Mouse (Mus musculus) heart, adult 2 months (tissue): ENCODE measurements at regions not wholly inside any gene's neighbourhood (a gene's known extent, or its start where the extent isn't known, plus 50 kb on each side); places are given as distances from the start of the nearest gene placed in this dataset.

Source experiments
- DNase-seq, 2 experiments: peaks; one replicate each; pipeline ENCODE4 v3.0.0; 2021
- H3K27ac ChIP-seq: fragments of 200-600 bp; 2 replicates; pipeline ENCODE4 v1.8.1; 2022
- H3K27me3 ChIP-seq: fragments of 200-500 bp; 2 replicates; pipeline ENCODE4 v1.6.1; 2012; ENCODE audit warnings: mild to moderate bottlenecking, low read length, inconsistent platforms, mixed read lengths; ENCODE audit not compliant: control insufficient read depth, insufficient read depth
- H3K36me3 ChIP-seq: fragments of 200-500 bp; 2 replicates; pipeline ENCODE4 v1.6.1; 2012; ENCODE audit warnings: low read length, inconsistent platforms; ENCODE audit not compliant: control insufficient read depth, insufficient read depth
- H3K4me1 ChIP-seq: fragments of 200-500 bp; 2 replicates; pipeline ENCODE4 v1.6.1; 2011; ENCODE audit warnings: low read length; ENCODE audit not compliant: control insufficient read depth, insufficient read depth
- H3K4me3 ChIP-seq: fragments of 200-600 bp; 2 replicates; pipeline ENCODE4 v1.8.1; 2022
- H3K79me2 ChIP-seq: fragments of 200-500 bp; replicated peaks from 2 replicates; pipeline ENCODE4 v1.6.1; 2012; ENCODE audit warnings: mild to moderate bottlenecking, inconsistent platforms, low read length, moderate library complexity, mixed read lengths; ENCODE audit not compliant: control insufficient read depth, insufficient read depth
- H3K9ac ChIP-seq: fragments of 200-500 bp; 2 replicates; pipeline ENCODE4 v1.6.1; 2012; ENCODE audit warnings: low read depth, mild to moderate bottlenecking, control low read depth, inconsistent platforms, low read length, mixed read lengths
- CTCF ChIP-seq: fragments of 200-600 bp; IDR thresholded peaks from 2 replicates; pipeline ENCODE4 v1.8.1; 2022; ENCODE audit warnings: antibody characterized with exemption, mild to moderate bottlenecking, moderate library complexity
- EP300 ChIP-seq: fragments of 200-500 bp; IDR thresholded peaks from 2 replicates; pipeline ENCODE4 v1.6.1; 2011; ENCODE audit warnings: low read depth, low read length, control low read depth; ENCODE audit not compliant: insufficient read depth
- POLR2A ChIP-seq: fragments of 200-500 bp; IDR thresholded peaks from 2 replicates; pipeline ENCODE4 v1.6.1; 2011; ENCODE audit warnings: mild to moderate bottlenecking, low read depth, low read length, control low read depth; ENCODE audit not compliant: insufficient read depth
- WGBS: fragments of 180-500 bp; shearing (Covaris S2); methylation state at CpG from one replicate; pipeline ENCODE4 v1.1.7; 2018; 5-methylcytosine and 5-hydroxymethylcytosine counted together
- intact Hi-C: fragments of 180-260 bp; cut with DNase I; formaldehyde crosslinking; loops from one replicate; pipeline ENCODE4 v1.15.1; 2025

DNA sequence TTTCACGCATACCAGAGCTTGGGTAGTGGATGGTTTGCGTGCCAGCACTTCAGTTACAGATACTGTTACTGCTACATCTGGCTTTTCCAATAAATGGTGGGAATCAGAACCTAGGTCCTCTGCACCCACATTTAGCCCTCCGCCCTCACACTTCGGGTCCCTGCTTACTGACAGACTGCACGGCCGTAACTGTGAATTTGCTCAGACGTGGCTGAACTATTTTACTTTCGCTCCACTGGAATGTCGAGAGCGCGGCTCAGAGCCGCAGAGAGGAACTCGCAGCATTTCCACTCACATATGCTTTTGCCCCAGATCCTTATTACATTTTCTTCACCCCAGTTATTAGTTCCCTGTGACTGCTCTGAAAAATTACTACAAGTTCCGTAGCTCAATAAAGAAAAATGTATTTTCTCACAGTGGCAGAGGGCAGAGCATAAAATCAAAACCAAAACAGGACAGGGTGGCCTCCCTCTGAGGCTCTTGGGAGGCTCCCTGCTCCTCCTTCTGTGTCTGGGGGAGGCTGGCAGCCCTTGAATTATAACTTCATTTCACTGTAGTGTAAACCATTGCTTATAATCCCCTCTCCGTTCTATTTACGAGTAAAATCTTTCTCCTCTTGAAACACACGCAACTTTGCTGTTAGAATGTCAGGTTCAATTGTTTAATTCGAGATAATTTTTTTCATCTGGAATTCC is 1024.7 kb downstream of the Fam19a2 start:
- TF ChIP-seq POLR2A (no peak), EP300 (no peak), CTCF (no peak)
- no peaks in the 10 kb centered on the region for H3K79me2 ChIP-seq
- intact Hi-C loops, result no loop called here
- peak overlapping the region; percentile 38; the same call in 1 of the 2 replicates for H3K9ac ChIP-seq
- H3K4me1 ChIP-seq, result no peaks in the 10 kb centered on the region
- 41% methylated on average over 18 of the region's 18 CpGs for WGBS
- peak overlapping the region; percentile 33; the same call in 1 of the 2 replicates for H3K4me3 ChIP-seq
- H3K27ac ChIP-seq, result no peak overlapping the region
- no peaks in the 10 kb centered on the region; the same call in 1 of the 2 replicates for H3K27me3 ChIP-seq
- no peaks in the 10 kb centered on the region for H3K36me3 ChIP-seq
- peak in 1 of 2 experiments; percentile 13 for DNase-seq

GRCm38 (mm10) chr10:124297198-124297677 is 1033.4 kb downstream of the Fam19a2 start:
- no peaks in the 10 kb centered on the region for H3K27me3 ChIP-seq
- WGBS, result 63% methylated on average over 2 of the region's 2 CpGs
- no peaks in the 10 kb centered on the region for H3K36me3 ChIP-seq
- no peaks in the 10 kb centered on the region for H3K4me1 ChIP-seq
- no peak overlapping the region for H3K9ac ChIP-seq
- no peaks in the 10 kb centered on the region for H3K79me2 ChIP-seq
- TF ChIP-seq CTCF (no peak), EP300 (no peak), POLR2A (no peak)
- DNase-seq, result peak; percentile 7 to 19
- intact Hi-C loops, result no loop called here
- H3K4me3 ChIP-seq, result no peak overlapping the region
- H3K27ac ChIP-seq, result no peak overlapping the region

- Histone ChIP-seq H3K9ac (no peak overlapping the region), H3K27me3 (no peaks in the 10 kb centered on the region), H3K4me3 (no peak overlapping the region), H3K79me2 (no peaks in the 10 kb centered on the region), H3K27ac (no peak overlapping the region), H3K36me3 (no peaks in the 10 kb centered on the region), H3K4me1 (no peaks in the 10 kb centered on the region)
- TF ChIP-seq EP300, result no peak
- TF ChIP-seq POLR2A, result no peak
- no peak for TF ChIP-seq CTCF
- 86% methylated on average over 1 of the region's 1 CpGs for WGBS
- no peak for DNase-seq
- intact Hi-C loops, result no loop called here
Observed at GRCm38 (mm10) chr10:124304683-124305082, 1040.9 kb downstream of the Fam19a2 start.

DNA sequence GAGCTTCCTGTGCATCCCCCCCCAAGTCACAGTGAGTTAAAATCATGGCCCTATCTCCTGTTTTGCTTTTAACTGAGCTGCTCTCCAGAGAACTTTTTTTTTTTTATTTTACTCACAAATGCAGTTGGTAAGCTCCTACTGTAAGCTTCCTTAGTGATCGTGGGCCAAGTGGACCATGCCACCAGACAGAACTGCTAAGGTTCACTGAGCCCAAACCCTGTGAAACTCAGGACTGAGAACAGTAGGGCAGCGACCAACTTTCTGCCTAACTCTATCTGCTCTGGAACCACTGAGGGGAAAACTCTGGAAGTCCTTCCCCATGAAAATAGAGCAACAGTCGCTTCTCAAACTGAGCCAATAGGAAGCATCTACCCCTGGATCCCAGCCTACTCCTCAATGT is 1041.8 kb downstream of the Fam19a2 start:
- no peaks in the 10 kb centered on the region for H3K27me3 ChIP-seq
- intact Hi-C loops, result no loop called here
- H3K79me2 ChIP-seq, result no peaks in the 10 kb centered on the region
- 81% methylated on average over 3 of the region's 3 CpGs for WGBS
- H3K9ac ChIP-seq, result no peak overlapping the region
- H3K36me3 ChIP-seq, result no peaks in the 10 kb centered on the region
- H3K4me3 ChIP-seq, result no peak overlapping the region
- no peak for DNase-seq
- no peak overlapping the region for H3K27ac ChIP-seq
- no peaks in the 10 kb centered on the region for H3K4me1 ChIP-seq
- TF ChIP-seq EP300, result no peak
- TF ChIP-seq CTCF, result no peak
- TF ChIP-seq POLR2A, result no peak

GRCm38 (mm10) chr10:124318761-124319160 is 1055.0 kb downstream of the Fam19a2 start:
- intact Hi-C loops, result no loop called here
- WGBS, result 58% methylated on average over 1 of the region's 1 CpGs
- DNase-seq, result no peak

More at GRCm38 (mm10) chr10:124318761-124319160, 1055.0 kb downstream of the Fam19a2 start:
- no peak overlapping the region for H3K4me3 ChIP-seq
- H3K9ac ChIP-seq, result no peak overlapping the region
- no peak overlapping the region for H3K27ac ChIP-seq
- no peaks in the 10 kb centered on the region for H3K36me3 ChIP-seq
- H3K79me2 ChIP-seq, result no peaks in the 10 kb centered on the region
- no peak for TF ChIP-seq EP300
- no peak for TF ChIP-seq CTCF
- TF ChIP-seq POLR2A, result no peak
- no peaks in the 10 kb centered on the region for H3K27me3 ChIP-seq
- H3K4me1 ChIP-seq, result no peaks in the 10 kb centered on the region
